Mouse (Mus musculus): ENCODE results near the gene Rarb. TPM values are rescaled to one million over a fixed set of nuclear protein-coding genes. Genes with fewer than 3 reads are reported as not detected.

The Rarb gene
- not detected for polyA plus RNA-seq (2017; shearing (Covaris generic))

GRCm38 (mm10) chr14:16818602-16819250 is at the start of gene Rarb:
Gene Rarb, minus strand, starts transcription at chr14:16819156.

All from CD4-positive, CD25-positive, alpha-beta regulatory T cell (primary cell).